Mouse (Mus musculus): ENCODE data around the gene Eif5b. TPM values are rescaled to one million over a fixed set of nuclear protein-coding genes. Genes with fewer than 3 reads are reported as not detected.
"Not testable (repeated sequence)": the region's sequence is repeated elsewhere in the genome, so short reads cannot be mapped to it uniquely, and the experiment has no call there.

The Eif5b gene
- polyA plus RNA-seq, 1 experiment from 2014 or later, result 20.7 TPM

- H3K27ac ChIP-seq (replicated peaks; ENCODE audit: low read depth, low read length), result no peak overlapping the region
- DNase-seq (no peak), ATAC-seq (ENCODE audit: low FRiP score, low TSS enrichment) (no peak)
- H3K4me1 ChIP-seq (ENCODE audit: control insufficient read depth, insufficient read depth, low read length), result no peaks in the 10 kb centered on the region
- H3K4me2 ChIP-seq (ENCODE audit: low read length), result no peak overlapping the region
- H3K4me3 ChIP-seq (replicated peaks; ENCODE audit: low read depth, low read length), result no peak overlapping the region
- H3K27me3 ChIP-seq (ENCODE audit: control insufficient read depth, insufficient read depth, low read length), result no peaks in the 10 kb centered on the region
- H3K9ac ChIP-seq (replicated peaks; ENCODE audit: low read length), result no peak overlapping the region
- no peaks in the 10 kb centered on the region for H3K36me3 ChIP-seq (ENCODE audit: control insufficient read depth, insufficient read depth, low read length)
- 90% methylated on average over 6 of the region's 6 CpGs for WGBS
- H3K9me3 ChIP-seq (ENCODE audit: control insufficient read depth, low read length), result no peaks in the 10 kb centered on the region
Measured at GRCm38 (mm10) chr1:37968746-37969145, 29.1 kb upstream of the Eif5b start.

GRCm38 (mm10) chr1:37971520-37971919 is 26.3 kb upstream of the Eif5b start:
- Histone ChIP-seq H3K4me1 (ENCODE audit: control insufficient read depth, insufficient read depth, low read length) (no peaks in the 10 kb centered on the region), H3K4me3 (replicated peaks; ENCODE audit: low read depth, low read length) (no peak overlapping the region), H3K36me3 (ENCODE audit: control insufficient read depth, insufficient read depth, low read length) (no peaks in the 10 kb centered on the region), H3K9me3 (ENCODE audit: control insufficient read depth, low read length) (no peaks in the 10 kb centered on the region), H3K27ac (replicated peaks; ENCODE audit: low read depth, low read length) (no peak overlapping the region), H3K27me3 (ENCODE audit: control insufficient read depth, insufficient read depth, low read length) (no peaks in the 10 kb centered on the region), H3K4me2 (ENCODE audit: low read length) (no peak overlapping the region), H3K9ac (replicated peaks; ENCODE audit: low read length) (no peak overlapping the region)
- ATAC-seq (ENCODE audit: low FRiP score, low TSS enrichment) (no peak), DNase-seq (no peak)
- 49% methylated on average over 4 of the region's 4 CpGs for WGBS

- not testable (repeated sequence) for H3K4me3 ChIP-seq (replicated peaks; ENCODE audit: low read depth, low read length); ATAC-seq (ENCODE audit: low FRiP score, low TSS enrichment); H3K4me2 ChIP-seq (ENCODE audit: low read length); H3K4me1 ChIP-seq (ENCODE audit: control insufficient read depth, insufficient read depth, low read length); H3K9me3 ChIP-seq (ENCODE audit: control insufficient read depth, low read length); H3K27me3 ChIP-seq (ENCODE audit: control insufficient read depth, insufficient read depth, low read length); H3K9ac ChIP-seq (replicated peaks; ENCODE audit: low read length); H3K27ac ChIP-seq (replicated peaks; ENCODE audit: low read depth, low read length); DNase-seq; H3K36me3 ChIP-seq (ENCODE audit: control insufficient read depth, insufficient read depth, low read length)
- WGBS, result 76% methylated on average over 9 of the region's 9 CpGs
Measured at GRCm38 (mm10) chr1:37976666-37977065, 21.1 kb upstream of the Eif5b start.

- no peak overlapping the region for H3K27ac ChIP-seq (replicated peaks; ENCODE audit: low read depth, low read length)
- no peak overlapping the region for H3K4me3 ChIP-seq (replicated peaks; ENCODE audit: low read depth, low read length)
- H3K4me1 ChIP-seq (ENCODE audit: control insufficient read depth, insufficient read depth, low read length), result no peaks in the 10 kb centered on the region
- no peaks in the 10 kb centered on the region for H3K27me3 ChIP-seq (ENCODE audit: control insufficient read depth, insufficient read depth, low read length)
- H3K4me2 ChIP-seq (ENCODE audit: low read length), result no peak overlapping the region
- H3K36me3 ChIP-seq (ENCODE audit: control insufficient read depth, insufficient read depth, low read length), result no peaks in the 10 kb centered on the region
- no peaks in the 10 kb centered on the region for H3K9me3 ChIP-seq (ENCODE audit: control insufficient read depth, low read length)
- 93% methylated on average over 7 of the region's 7 CpGs for WGBS
- no peak overlapping the region for H3K9ac ChIP-seq (replicated peaks; ENCODE audit: low read length)
- ATAC-seq (ENCODE audit: low FRiP score, low TSS enrichment), result no peak
- DNase-seq, result no peak
Measured at GRCm38 (mm10) chr1:37977303-37977702, 20.5 kb upstream of the Eif5b start.

- no peak for DNase-seq
- peaks cover 37% of the 10 kb centered on the region for H3K36me3 ChIP-seq (ENCODE audit: control insufficient read depth, insufficient read depth, low read length)
- no peak overlapping the region for H3K4me3 ChIP-seq (replicated peaks; ENCODE audit: low read depth, low read length)
- H3K27me3 ChIP-seq (ENCODE audit: control insufficient read depth, insufficient read depth, low read length), result no peaks in the 10 kb centered on the region
- ATAC-seq (ENCODE audit: low FRiP score, low TSS enrichment), result no peak
- 100% methylated on average over 1 of the region's 1 CpGs for WGBS
- no peaks in the 10 kb centered on the region for H3K4me1 ChIP-seq (ENCODE audit: control insufficient read depth, insufficient read depth, low read length)
- H3K4me2 ChIP-seq (ENCODE audit: low read length), result no peak overlapping the region
- no peaks in the 10 kb centered on the region for H3K9me3 ChIP-seq (ENCODE audit: control insufficient read depth, low read length)
- no peak overlapping the region for H3K27ac ChIP-seq (replicated peaks; ENCODE audit: low read depth, low read length)
- no peak overlapping the region for H3K9ac ChIP-seq (replicated peaks; ENCODE audit: low read length)
Measured at GRCm38 (mm10) chr1:37984326-37984725, 13.5 kb upstream of the Eif5b start.

GRCm38 (mm10) chr1:37985764-37986323 is 12.0 kb upstream of the Eif5b start:
- DNase-seq, result peak; percentile 47
- H3K27ac ChIP-seq (replicated peaks; ENCODE audit: low read depth, low read length), result no peak overlapping the region
- no peak overlapping the region for H3K4me2 ChIP-seq (ENCODE audit: low read length)
- WGBS, result 86% methylated on average over 9 of the region's 9 CpGs
- no peak overlapping the region for H3K4me3 ChIP-seq (replicated peaks; ENCODE audit: low read depth, low read length)
- H3K9ac ChIP-seq (replicated peaks; ENCODE audit: low read length), result no peak overlapping the region
- no peaks in the 10 kb centered on the region for H3K27me3 ChIP-seq (ENCODE audit: control insufficient read depth, insufficient read depth, low read length)
- no peaks in the 10 kb centered on the region for H3K4me1 ChIP-seq (ENCODE audit: control insufficient read depth, insufficient read depth, low read length)
- H3K9me3 ChIP-seq (ENCODE audit: control insufficient read depth, low read length), result no peaks in the 10 kb centered on the region
- H3K36me3 ChIP-seq (ENCODE audit: control insufficient read depth, insufficient read depth, low read length), result peaks cover 51% of the 10 kb centered on the region
- ATAC-seq (ENCODE audit: low FRiP score, low TSS enrichment), result no peak

GRCm38 (mm10) chr1:37987856-37988255 is 10.0 kb upstream of the Eif5b start:
- Histone ChIP-seq H3K4me1 (ENCODE audit: control insufficient read depth, insufficient read depth, low read length) (no peaks in the 10 kb centered on the region), H3K4me3 (replicated peaks; ENCODE audit: low read depth, low read length) (no peak overlapping the region), H3K36me3 (ENCODE audit: control insufficient read depth, insufficient read depth, low read length) (peaks cover 71% of the 10 kb centered on the region), H3K4me2 (ENCODE audit: low read length) (no peak overlapping the region), H3K27me3 (ENCODE audit: control insufficient read depth, insufficient read depth, low read length) (no peaks in the 10 kb centered on the region), H3K27ac (replicated peaks; ENCODE audit: low read depth, low read length) (no peak overlapping the region), H3K9me3 (ENCODE audit: control insufficient read depth, low read length) (no peaks in the 10 kb centered on the region), H3K9ac (replicated peaks; ENCODE audit: low read length) (no peak overlapping the region)
- ATAC-seq (ENCODE audit: low FRiP score, low TSS enrichment), result no peak
- WGBS, result 95% methylated on average over 5 of the region's 5 CpGs
- no peak for DNase-seq

GRCm38 (mm10) chr1:37996226-37996625 is 1.6 kb upstream of the Eif5b start:
- H3K27me3 ChIP-seq (ENCODE audit: control insufficient read depth, insufficient read depth, low read length), result no peaks in the 10 kb centered on the region
- peak overlapping the region; percentile 75 for H3K9ac ChIP-seq (replicated peaks; ENCODE audit: low read length)
- ATAC-seq (ENCODE audit: low FRiP score, low TSS enrichment), result no peak
- WGBS, result 43% methylated on average over 3 of the region's 3 CpGs
- H3K9me3 ChIP-seq (ENCODE audit: control insufficient read depth, low read length), result no peaks in the 10 kb centered on the region
- H3K4me2 ChIP-seq (ENCODE audit: low read length), result peak overlapping the region; percentile 87
- peaks cover 17% of the 10 kb centered on the region for H3K4me1 ChIP-seq (ENCODE audit: control insufficient read depth, insufficient read depth, low read length)
- peaks cover 43% of the 10 kb centered on the region for H3K36me3 ChIP-seq (ENCODE audit: control insufficient read depth, insufficient read depth, low read length)
- DNase-seq, result no peak
- peak overlapping the region; percentile 90 for H3K4me3 ChIP-seq (replicated peaks; ENCODE audit: low read depth, low read length)
- H3K27ac ChIP-seq (replicated peaks; ENCODE audit: low read depth, low read length), result no peak overlapping the region

GRCm38 (mm10) chr1:37996877-37997484 is 829 bp upstream of the Eif5b start:
- Histone ChIP-seq H3K4me2 (ENCODE audit: low read length) (peak overlapping the region; percentile 87), H3K9me3 (ENCODE audit: control insufficient read depth, low read length) (no peaks in the 10 kb centered on the region), H3K4me1 (ENCODE audit: control insufficient read depth, insufficient read depth, low read length) (peaks cover 17% of the 10 kb centered on the region), H3K9ac (replicated peaks; ENCODE audit: low read length) (peak overlapping the region; percentile 75), H3K27me3 (ENCODE audit: control insufficient read depth, insufficient read depth, low read length) (no peaks in the 10 kb centered on the region), H3K36me3 (ENCODE audit: control insufficient read depth, insufficient read depth, low read length) (peaks cover 36% of the 10 kb centered on the region), H3K27ac (replicated peaks; ENCODE audit: low read depth, low read length) (peak overlapping the region; percentile 94), H3K4me3 (replicated peaks; ENCODE audit: low read depth, low read length) (peak overlapping the region; percentile 90)
- ATAC-seq (ENCODE audit: low FRiP score, low TSS enrichment) (peak; percentile 97), DNase-seq (peak; percentile 100)
- under 1% methylated on average over 42 of the region's 42 CpGs for whole genome bisulfite sequencing

Measured in midbrain, embryonic 14.5 days (tissue).